Mouse (Mus musculus) CH12.LX (cell line): ENCODE measurements around the gene Slc35c1.

Experiments used
- BHLHE40 ChIP-seq: IDR thresholded peaks from 2 replicates; pipeline ENCODE4 v1.6.1; 2011; ENCODE audit warnings: mild to moderate bottlenecking, low read depth, low read length, improper control_type of control experiment
- CTCF ChIP-seq, 2 experiments: IDR thresholded peaks in 1 of 2; conservative IDR thresholded peaks in 1 of 2; 2 replicates each; pipeline ENCODE4 v1.5.1; 2011 to 2012; ENCODE audit warnings: low read depth in 2 of 2, low read length in 2 of 2, improper control_type of control experiment in 1 of 2, inconsistent platforms in 1 of 2, mild to moderate bottlenecking in 1 of 2, moderate library complexity in 1 of 2
- ELF1 ChIP-seq: IDR thresholded peaks from 2 replicates; pipeline ENCODE4 v1.6.1; 2014; ENCODE audit warnings: low read depth, mild to moderate bottlenecking, inconsistent platforms, low read length, improper control_type of control experiment
- EP300 ChIP-seq: IDR thresholded peaks from 2 replicates; pipeline ENCODE4 v1.6.1; 2011; ENCODE audit warnings: low read length, improper control_type of control experiment
- GABPA ChIP-seq: IDR thresholded peaks from 2 replicates; pipeline ENCODE4 v1.6.1; 2012; ENCODE audit warnings: low read depth, low read length, improper control_type of control experiment, inconsistent platforms; ENCODE audit not compliant: insufficient replicate concordance
- HCFC1 ChIP-seq: IDR thresholded peaks from 2 replicates; pipeline ENCODE4 v1.6.1; 2012; ENCODE audit warnings: low read depth, mild to moderate bottlenecking, inconsistent platforms, low read length, improper control_type of control experiment
- MAFK ChIP-seq: IDR thresholded peaks from 2 replicates; pipeline ENCODE4 v1.6.1; 2011; ENCODE audit warnings: low read length, improper control_type of control experiment; ENCODE audit not compliant: insufficient replicate concordance
- POLR2A ChIP-seq: IDR thresholded peaks from 2 replicates; pipeline ENCODE4 v1.6.1; 2011; ENCODE audit warnings: low read depth, mild to moderate bottlenecking, improper control_type of control experiment, low read length
- TCF12 ChIP-seq: IDR thresholded peaks from 2 replicates; pipeline ENCODE4 v1.6.1; 2014; ENCODE audit warnings: low read depth, mild to moderate bottlenecking, inconsistent platforms, low read length, improper control_type of control experiment
- USF1 ChIP-seq: IDR thresholded peaks from 2 replicates; pipeline ENCODE4 v1.6.1; 2014; ENCODE audit warnings: low read depth, mild to moderate bottlenecking, inconsistent platforms, low read length, improper control_type of control experiment
- ZC3H11A ChIP-seq: IDR thresholded peaks from 2 replicates; pipeline ENCODE4 v1.6.1; 2012; ENCODE audit warnings: low read depth, mild to moderate bottlenecking, inconsistent platforms, low read length, improper control_type of control experiment
- ZKSCAN1 ChIP-seq: IDR thresholded peaks from 2 replicates; pipeline ENCODE4 v1.6.1; 2012; ENCODE audit warnings: low read depth, inconsistent platforms, low read length, improper control_type of control experiment, borderline replicate concordance

DNA sequence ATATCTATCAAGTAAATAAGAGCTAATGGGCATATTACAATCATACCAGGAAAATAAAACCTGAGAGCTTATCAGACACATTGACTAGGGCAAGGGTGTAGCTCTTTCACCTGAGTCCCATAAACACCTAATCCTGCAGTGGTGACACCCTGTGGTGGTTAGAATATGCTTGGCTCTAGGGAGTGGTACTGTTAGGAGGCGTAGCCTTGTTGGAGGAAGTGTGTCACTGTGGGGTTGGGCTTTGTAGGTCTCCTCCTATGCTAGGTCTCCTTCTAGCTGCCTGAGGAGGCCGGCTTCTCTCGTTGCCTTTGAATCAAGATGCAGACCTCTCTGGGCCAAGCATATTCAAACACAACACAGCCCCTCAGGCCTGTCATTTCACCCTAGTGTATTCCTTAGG is 14.6 kb upstream of the Slc35c1 start:
- TF ChIP-seq BHLHE40 = no peak
- TF ChIP-seq ZC3H11A = no peak
- TF ChIP-seq CTCF (conservative IDR thresholded peaks at IDR 0.05 in 1 of 2, IDR thresholded peaks at IDR 0.05 in 1 of 2; ENCODE audit: low read depth in 2 of 2, low read length in 2 of 2) = no peak
- no peak for TF ChIP-seq POLR2A
- no peak for TF ChIP-seq GABPA
- TF ChIP-seq TCF12 = no peak
- no peak for TF ChIP-seq EP300
- TF ChIP-seq ELF1 = no peak
- no peak for TF ChIP-seq MAFK
- TF ChIP-seq HCFC1 = no peak
- TF ChIP-seq ZKSCAN1 = no peak
- no peak for TF ChIP-seq USF1
